Mouse (Mus musculus) frontal cortex, adult (tissue): ENCODE results near the gene Mrps14.

Experiments used
- ATAC-seq: cut with Nextera tagmentation; 2 replicates; pipeline ENCODE4 v1.9.2; 2017; ENCODE audit warnings: mild to moderate bottlenecking, moderate library complexity, mixed read lengths; ENCODE audit not compliant: low TSS enrichment

Mrps14 gene

DNA sequence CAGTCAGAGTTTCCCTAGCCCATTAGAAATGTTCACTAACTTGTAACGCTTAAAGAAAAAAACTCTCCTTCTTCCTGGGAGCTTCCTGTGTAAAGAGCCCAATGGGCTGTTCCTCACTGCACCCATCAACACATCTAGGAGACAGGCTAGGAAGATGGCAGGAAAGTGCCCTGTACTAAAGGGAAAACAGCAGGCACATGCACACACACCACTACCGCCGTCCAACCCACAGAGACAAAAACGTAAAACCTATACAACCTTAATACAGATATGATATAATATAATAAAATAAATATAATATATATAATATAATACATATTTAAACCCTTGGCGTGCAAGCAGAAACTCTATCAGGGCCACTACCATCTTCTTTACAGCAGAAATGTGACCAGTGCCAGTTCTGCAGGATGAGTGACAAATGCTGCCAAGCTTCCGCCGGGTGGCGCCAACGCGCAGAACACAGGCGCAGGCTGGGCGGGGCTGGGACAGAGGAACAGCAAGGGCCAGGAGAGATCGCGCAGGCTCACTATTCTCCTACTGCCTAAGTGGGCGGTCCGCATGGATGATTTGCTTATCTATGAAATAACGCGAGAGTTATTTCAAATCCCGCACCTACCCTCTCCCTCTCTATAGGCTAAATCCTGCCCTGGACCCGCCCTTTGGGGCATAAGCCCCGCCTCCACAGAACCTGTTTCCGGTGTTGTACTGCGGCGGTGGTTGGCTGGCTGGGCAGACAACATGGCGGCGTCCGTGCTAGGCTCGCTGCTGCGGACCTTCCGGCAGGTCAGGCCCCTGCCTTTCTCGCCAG, at the start of gene Mrps14:
Gene Mrps14, plus strand, starts transcription at position 687 of the 808 bp plus-strand sequence.
- ATAC-seq = peak; percentile 99

DNA sequence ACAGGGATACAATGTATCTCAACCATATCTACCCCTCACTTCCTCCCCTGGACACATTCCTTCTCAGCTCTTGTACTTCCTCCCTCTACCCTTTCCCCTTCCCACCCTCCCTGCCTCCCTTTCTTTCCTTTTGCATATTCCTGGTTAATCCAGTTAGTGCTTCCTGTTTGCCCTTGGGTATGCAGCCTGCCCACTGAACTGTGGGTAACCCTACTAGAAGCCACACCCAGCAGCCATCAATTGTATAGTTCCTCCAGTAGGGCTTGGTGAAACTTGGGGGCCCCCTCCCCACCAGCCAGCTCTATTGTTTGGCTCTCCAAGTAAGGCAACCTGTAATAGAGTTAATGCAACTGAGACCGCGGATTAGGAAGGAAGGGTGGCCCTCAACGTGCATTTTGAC, 49.4 kb upstream of the Mrps14 start:
- no peak for ATAC-seq

DNA sequence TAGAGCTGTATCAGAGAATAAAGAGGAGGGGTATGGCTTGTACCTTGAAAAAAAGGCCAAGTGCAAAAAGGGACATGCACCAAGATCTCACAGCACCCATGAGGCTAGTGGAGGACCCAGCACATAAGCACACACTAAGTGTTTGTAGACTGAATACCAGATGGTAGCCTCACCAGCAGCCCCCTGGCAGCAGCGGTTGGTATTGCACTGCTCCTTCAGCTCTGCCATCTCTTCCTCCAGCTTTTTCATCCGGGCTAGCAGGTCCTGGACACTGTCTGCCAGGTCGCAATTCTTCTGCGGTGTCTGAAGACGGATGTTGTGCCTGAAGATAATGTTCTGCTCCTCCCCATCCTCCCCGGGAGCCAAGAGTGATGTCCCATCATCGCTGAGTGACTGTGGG, 47.7 kb upstream of the Mrps14 start:
- no peak for ATAC-seq

DNA sequence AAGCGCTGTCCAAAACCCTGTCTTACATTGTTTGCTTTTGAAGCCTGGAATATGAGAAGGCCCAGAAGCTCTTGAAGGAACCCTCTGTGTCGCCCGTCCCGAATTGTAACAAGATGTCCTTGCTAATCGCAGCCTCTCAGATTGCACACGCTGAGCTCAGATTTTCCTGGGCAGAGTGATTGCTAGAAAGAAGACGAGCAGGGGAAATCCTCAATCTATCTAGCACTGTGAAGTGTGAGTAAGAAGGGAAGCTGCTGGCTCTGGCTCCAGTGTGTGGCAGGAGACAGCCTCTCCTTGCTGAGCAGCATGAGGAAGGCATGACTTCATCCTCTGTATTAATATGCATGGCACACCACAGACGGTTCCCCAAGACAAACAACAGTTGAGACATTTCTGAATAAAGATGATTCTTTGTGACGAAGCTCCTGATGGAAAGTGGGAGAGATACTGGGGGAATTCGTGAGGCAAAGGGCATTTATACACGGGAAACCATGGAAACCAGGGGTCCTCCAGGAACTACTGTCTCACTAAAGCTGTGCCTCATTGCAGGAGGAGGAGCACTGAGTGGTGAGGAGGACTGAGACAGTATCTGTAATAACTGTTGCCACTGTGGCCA, 45.6 kb upstream of the Mrps14 start:
- ATAC-seq = peak; percentile 95

DNA sequence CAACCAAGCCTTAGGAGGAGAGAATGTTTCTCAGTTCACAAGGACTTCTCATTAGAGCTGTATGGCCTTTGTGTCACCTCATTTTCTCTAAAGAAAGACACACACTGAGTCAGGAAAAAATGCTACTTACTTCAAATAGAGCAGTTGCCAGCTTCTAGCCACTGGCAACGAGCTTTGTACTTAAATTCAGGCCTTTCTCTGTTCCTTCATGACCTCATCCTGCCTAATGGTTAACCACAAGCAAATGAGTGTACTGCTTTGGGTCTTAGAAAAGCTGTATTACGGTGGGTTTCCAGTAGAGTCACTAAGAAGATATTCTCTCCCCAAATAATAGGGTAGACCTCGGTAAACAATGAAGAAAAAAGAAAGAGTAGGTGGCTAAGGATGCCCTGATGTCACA, 44.3 kb upstream of the Mrps14 start:
- no peak for ATAC-seq

DNA sequence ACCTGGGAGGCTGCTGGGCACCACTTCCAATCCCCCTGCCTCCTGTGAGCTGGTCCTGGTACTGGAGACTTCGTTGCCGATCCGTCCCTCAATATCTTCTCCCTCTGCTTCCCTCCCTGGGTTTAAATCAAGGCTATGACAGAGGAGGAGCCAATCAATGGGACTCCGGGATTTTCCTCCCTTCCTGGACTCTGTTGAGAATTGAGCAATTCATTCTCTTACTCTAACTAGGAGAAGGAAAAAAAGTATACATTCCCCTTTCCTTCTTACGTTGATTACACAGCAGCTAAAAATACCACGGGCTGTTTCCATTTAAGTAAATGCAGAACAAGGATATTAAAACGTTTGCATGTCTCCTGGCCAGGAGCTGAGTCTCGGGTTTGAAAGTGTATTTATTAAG, 41.5 kb upstream of the Mrps14 start, which contains the start of gene Tnn:
Gene Tnn, minus strand, starts transcription at position 101 of the 400 bp plus-strand sequence.
- no peak for ATAC-seq

DNA sequence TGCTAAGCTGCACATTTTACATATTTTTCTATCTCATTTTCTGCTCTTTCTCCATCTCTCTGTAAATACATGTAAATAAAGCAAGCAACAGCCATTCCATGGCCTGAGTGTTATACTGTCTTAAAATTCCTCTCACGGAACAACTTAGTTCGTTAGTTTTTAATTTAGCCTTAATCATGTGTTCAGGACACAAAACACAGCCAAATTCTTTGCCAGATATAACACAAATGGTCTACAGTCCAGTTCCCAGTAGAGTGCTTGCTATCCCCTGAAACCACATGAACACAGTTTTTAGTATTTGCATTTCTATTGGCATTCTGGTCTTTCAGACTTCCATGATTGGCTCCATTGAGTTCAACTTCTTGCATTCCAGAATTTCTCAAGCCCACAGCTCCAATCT, 36.8 kb upstream of the Mrps14 start:
- no peak for ATAC-seq

DNA sequence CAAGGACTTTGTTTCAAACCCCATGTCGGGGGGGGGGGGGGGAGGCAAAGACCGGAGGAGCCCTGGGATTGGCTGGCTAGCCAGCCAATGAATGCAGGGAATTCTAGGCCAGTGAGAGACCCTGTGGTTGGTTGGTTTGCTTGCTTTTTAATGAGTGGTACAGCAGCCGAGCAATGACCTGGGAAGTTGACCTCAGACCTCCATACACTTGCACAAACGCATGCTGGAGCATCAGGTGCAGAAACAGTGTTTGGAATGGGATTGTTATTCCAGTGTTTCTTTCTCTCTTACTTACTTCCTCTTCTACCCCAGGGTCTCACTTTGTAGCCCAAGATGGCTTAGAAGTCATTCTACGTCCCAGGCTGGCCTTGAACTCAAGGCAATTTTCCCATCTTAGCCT, 28.4 kb upstream of the Mrps14 start:
- ATAC-seq = no peak

DNA sequence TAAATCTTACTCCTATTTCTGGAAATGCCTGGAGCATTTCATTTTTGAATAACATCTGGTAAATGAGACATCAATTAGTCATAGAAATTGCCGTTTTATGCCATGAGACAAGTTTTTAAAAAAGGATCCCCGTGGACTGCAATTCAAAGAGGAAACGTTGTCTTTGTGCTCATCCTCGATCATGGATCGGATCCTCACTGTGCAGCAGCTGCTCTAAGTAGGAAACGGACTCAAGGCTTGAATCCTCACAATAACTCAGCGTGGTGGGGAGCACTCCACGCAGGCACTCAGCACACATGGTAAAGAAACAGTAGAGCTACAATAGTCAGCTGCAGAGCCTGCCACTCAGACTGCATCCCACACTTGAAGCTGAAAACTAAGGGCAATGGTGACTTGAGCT, 18.1 kb upstream of the Mrps14 start:
- ATAC-seq = peak; percentile 57; the same call in 1 of the 2 replicates

DNA sequence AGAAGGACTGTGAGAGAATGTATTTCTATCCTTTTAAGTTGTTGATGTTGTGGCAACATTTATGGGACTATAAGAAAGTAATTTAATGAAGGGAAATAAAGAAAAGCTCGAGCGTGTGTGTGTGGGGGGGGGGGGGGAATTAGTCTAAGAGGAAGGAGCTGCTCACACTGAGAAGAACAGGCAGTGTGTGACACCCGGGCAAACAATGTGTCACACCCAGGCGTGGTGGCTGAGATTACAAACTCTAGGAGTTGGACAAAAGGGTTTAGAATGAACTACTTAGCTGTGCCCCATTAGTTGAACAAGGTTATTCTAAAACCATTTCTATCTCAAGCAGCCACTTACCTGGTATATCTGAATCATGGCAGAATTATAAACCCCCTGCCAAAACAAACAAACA, 13.8 kb upstream of the Mrps14 start:
- ATAC-seq = no peak

DNA sequence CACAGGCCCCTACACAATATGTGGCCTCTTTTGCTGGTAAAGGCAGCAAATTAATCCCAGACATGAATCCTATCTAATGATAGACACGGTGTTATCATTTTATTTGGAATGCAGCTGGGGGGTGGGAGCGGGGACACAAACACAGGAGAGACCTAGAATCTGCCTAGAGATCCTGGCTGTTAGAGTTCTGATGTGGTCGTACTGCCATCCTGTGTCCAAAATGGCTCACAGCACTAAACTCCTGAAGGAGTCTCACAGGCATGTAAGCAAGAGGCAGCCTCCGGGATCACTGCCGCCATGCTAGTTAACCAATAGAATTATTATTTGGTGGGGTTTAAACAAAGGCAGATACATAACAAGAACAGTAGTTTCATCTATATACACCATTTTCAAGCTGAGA, 10.5 kb upstream of the Mrps14 start:
- ATAC-seq = peak; percentile 99

DNA sequence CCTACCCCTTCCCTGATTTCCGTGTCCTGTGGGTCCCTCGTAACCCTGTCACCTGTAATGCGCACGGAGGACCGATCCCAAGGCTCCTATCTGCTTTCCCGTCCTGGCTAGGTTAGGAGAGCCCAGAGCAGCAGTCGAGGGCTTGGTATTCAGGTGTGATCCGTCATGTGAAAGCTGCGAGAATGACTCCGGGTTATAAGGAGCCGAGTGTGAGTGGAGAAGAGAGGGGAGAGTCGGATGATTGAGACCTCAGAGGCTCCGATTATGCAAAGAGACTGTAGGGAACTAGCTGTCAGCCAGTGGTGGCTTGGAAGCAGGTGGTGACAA, 285 bp downstream of the Mrps14 start:
- ATAC-seq = no peak

DNA sequence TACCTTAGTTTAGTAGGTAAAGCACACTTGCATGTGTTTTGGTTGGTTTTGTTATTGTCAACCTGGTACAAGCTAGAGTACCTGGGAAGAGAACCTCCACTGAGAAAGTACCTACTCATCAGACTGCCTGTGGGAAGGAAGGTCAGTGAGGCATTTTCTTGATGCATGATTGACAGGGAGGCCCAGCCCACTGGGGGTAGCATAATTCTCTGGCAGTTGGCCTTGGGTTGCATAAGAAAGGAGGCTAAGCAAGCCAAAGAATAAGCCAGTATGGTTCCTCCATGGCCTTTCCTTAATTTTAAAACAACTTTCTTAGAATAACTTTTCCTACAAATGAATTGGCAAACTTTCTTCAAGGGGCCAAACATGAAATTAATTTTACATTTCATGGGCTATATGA, 10.5 kb downstream of the Mrps14 start:
- no peak for ATAC-seq

DNA sequence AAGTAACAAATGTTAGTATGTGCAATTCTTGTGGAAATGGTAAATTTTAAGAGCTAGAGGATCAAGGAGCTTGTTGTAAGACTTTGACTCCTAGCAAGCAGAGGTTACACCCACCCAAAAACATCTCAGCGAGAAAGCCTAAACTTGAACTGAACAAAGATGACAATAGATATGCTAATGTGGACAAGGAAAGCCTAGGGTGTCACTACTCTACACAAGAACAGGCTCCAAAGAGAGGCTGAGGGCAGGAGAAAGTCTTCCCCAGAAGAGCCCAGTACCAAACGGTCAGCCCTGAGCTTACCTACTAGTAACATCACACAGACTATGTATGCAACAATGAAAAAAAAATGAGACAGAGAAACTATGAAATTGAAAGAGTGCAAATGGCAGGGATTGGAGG, 14.8 kb downstream of the Mrps14 start:
- no peak for ATAC-seq

DNA sequence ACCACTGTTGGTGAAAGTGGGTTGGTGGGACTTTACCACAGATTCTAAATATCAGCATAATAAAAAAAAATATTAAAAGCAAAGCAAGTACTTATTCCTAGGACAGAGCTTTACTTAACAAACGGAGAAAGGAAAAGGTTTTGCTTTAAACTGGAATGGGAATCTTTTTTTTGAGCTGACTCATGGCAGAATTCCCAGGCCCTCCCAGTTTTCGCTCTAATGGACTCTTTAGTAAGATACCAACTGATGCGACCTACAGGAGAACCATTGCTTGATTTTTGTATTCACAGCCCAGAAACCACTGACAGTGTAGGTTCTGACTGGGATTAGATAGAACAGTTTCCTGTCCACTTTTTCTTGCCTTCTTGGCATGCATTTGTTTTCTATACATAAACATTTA, 15.6 kb downstream of the Mrps14 start:
- ATAC-seq = no peak

DNA sequence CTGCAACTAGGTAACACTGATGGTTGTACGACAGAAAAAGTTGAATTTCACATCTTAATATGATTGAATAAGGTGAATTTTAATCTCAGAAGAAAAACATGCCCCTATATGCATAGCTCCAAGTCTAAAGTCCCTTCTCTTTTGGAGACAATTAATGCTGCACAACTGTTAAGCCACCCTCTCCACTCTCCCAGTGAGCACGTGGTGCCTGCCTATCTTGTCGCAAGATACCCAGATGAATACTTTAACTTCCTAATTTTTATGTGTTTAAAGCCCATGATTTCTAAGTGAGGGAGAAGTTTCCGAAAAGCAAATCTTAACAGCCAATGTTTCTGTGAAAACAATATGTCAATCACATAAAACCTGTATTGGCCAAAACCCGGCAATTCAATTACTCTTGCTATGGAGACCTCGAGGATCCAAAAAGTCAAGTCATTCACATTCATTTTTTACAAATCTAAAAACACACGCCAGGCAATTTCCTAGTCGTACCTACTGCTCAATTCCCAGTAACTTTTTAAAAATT, 16.6 kb downstream of the Mrps14 start:
- no peak for ATAC-seq

DNA sequence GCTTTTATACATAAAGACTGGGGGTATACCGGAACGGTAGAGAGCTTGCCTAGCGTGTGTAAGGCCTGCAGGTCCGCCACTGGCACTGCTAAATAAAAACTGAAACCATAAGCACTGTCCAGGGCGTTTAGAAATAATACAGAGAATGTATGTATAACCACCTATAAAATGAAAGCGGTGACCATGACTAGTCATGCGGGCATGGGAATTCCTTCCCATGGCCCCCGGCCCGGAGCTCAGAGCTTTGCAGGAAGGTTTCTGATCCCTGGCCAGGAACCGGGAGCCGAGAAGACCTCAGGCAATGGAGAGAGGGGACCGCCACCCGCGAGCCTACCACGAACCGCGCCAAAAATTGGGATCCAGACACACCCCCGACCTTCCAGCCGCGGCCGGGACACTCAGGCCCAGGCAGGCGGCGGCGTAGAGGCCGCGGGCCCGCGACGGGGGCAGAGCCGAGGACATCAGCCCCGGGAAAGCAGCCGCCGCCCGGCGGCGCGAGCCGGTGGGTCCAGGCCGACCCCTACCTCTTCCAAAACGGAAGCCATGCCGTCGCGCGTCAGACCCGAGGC, 17.2 kb downstream of the Mrps14 start:
- peak; percentile 8; the same call in 1 of the 2 replicates for ATAC-seq

DNA sequence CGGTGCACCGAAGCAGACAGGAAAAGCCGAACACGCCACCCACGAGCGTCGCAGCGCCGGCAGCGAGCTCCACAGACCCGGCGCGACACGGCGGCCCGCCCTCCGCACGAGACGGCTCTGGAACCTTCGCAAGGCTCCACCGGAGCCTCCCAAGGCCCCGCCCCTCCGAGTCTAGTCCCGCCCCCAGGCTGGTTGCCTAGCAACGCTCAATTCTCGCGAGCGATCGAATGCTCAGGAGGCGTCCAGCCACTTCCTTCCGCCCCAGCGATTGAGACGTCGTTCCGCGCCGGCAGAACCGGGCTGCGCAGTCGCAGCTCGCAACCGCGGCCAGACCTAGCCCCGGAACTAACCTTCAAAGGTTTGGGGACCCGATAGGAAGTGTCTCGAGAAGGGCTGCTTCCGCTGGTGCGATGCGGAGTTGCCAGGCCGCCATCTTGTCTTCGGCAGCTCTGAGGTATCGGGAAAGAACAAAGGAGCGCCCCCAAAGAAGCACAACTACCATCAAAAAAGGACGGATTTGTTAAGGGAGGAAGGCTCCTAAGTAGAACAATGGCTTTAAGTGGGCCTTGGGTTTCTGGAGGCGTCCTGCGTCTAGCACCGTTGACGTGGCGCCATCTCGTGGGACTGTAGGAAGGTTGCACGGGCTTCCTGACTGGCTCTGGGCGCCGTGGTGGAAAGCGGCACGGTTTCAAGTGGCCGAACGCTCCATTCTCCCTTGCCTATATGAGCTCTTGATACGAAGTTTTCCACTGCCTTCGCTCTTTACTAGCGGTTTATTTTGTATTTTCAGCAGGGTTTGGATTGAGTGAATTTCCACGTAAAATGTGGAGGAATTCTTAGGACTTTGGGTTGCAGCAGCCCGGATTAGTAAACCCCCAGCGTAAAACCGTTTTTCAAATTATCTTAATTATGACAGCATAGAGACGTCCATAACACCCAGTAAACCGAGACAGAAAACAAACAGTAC, 18.0 kb downstream of the Mrps14 start, which contains the start of gene Cacybp:
Gene Cacybp, minus strand, starts transcription at position 173 of the 967 bp plus-strand sequence.
- ATAC-seq = peak; percentile 93

DNA sequence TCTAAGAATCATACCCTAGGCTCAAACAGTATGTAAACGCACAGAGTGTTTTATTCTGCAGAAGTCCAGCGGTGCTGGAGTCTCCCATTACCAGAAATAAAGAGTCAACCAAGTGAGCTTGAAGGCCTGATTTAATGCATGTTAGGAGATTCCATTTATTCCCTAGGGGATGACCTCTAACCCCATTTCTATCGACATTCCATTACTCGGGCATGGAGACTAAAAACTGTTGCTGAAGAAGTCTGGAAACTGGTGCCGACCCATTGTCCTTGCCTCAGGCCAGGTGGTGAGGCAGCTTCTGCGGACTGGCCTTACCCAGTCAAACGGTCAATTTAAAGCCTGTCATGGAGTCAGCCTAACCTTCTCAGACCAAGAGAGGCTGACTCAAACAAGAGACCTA, 19.2 kb downstream of the Mrps14 start:
- ATAC-seq = no peak

DNA sequence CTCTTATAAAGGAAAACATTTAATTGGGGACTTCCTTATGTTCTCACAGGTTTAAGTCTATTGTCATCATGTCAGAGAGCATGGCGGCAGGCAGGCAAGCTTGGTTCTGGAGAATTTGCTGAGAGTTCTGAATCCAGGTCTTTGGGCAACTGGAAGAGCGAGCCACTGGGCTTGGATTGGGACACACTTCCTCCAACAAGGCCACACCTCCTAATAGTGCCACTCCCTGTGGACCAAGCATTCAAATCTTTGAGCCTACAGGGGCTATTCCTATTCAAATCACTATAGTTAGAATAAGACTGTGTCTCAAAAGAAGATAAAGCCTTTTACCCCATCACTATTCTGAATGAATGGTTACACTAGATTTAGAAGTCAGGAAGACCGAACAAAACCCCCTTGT, 22.9 kb downstream of the Mrps14 start:
- no peak for ATAC-seq

DNA sequence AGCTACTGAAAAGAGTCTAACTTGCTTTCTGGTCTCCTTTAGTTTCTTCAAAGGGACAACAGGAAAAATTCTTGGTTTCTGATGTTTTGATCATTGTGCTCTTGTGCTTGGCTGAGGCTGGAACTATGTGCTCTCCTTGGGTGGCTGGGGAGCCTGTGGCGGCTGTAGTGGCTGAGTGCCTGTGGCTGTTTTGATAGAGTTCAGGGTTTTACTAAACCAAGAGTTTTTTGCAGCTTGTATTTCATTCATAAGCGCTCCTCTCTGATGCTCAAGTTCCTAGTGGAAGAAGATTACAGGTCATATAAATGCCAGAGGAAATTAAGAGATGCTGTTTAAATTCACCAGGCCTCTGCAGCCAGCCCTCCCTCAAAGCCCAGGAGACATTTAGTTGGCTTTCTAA, 29.1 kb downstream of the Mrps14 start:
- no peak for ATAC-seq

DNA sequence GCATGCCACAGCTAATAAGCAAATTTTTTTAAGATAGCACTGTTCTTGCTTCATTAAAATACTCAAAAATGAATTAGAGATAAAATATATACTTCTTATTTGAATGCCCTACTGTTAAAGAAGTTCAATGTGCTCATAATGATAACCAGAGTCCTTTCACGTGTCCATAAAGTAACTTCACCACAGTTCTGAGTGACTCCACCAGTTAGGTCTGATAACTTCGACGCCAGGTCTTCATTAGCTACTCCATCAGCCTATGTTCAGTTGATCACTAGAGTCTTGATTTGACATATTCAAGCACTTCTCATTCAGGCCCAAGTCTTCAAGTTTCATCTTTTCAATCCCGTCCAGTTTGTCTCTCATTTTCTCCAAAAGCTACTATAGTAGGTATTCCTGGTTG, 32.2 kb downstream of the Mrps14 start:
- no peak for ATAC-seq
